Mouse (Mus musculus) left cerebral cortex, postnatal 10 days (tissue): ENCODE data around the gene Rps6kb2. TPM values are rescaled to one million over a fixed set of nuclear protein-coding genes. Genes with fewer than 3 reads are reported as not detected.

Source experiments
- DNase-seq, 2 experiments: peaks; one replicate each; pipeline ENCODE4 v3.0.0; 2021 to 2022; ENCODE audit warnings: low spot score in 2 of 2, mixed read lengths in 1 of 2; ENCODE audit errors: extremely low spot score in 1 of 2
- intact Hi-C: fragments of 180-260 bp; cut with DNase I; formaldehyde crosslinking; loops from one replicate; pipeline ENCODE4 v1.15.1; 2025
- total RNA-seq, 2 experiments: library from RNA; stranded (reverse); gene quantifications; 2 replicates each; pipeline ENCODE4 v1.2.3; 2021

Rps6kb2 gene
- total RNA-seq, 2 experiments from 2014 or later, result 34.1 to 35.0 TPM

DNA sequence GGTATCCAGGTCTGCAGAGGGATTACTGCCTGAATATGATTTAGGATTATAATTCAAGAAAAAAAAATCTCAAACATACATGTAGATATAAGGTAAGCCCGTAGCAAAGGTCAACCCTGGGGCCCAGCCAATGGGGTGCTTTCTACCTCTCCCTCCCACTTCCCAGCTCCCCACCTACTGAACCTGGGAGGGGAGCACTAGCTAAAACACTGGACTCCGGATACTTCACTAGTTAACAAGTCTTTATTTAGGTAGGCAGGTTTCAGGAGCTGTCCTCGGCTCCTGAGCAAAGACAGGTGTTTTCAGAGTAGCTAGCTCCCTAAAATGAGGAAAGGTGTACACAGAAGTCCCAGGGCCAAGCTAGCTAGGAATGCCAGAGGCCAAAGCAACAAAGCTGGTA lies 946 bp upstream of the Rps6kb2 start:
- intact Hi-C loops, result no loop called here
- DNase-seq, result no peak

DNA sequence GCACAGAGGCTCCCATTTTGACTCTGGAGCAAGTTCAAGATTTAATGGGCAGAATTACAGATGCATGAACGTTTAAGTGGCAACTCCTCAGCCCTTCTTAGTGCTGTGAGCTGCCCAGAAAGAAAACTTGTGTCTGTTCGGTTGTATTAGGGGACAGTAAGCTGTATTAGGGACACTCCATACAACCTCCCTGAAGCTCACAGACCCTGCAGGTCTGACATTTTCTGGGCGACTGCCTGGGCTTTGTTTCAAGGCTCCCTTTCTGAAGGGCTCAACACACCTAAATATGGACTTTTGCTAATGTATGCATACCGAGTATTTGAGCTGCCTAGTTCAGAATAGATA lies 361 bp upstream of the Rps6kb2 start:
- no peak for DNase-seq
- intact Hi-C loops, result no loop called here

GRCm38 (mm10) chr19:4159049-4159448 lies 4.1 kb downstream of the Rps6kb2 start:
- DNase-seq, result no peak
- intact Hi-C loops, result no loop called here

DNA sequence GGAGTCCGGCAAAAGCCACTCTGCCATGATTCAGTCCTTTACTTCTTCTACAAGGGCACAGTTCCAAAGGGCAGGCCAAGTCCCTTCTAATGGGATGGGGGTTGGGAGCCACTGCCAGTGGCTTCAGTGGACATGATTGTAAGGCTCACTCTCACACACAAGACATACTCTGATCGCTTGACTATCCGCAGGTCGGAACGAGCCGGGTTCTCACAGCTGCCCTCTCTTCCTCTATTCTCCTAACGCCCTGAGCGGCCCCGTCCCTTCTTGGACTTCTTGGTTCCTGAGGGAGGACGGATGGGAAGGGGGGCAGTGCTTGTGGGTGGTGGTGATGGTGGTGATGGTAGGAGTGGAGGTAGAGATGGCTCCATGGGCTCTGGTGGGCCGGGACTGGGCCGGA lies 6.4 kb downstream of the Rps6kb2 start:
- intact Hi-C loops, result no loop called here
- no peak for DNase-seq

DNA sequence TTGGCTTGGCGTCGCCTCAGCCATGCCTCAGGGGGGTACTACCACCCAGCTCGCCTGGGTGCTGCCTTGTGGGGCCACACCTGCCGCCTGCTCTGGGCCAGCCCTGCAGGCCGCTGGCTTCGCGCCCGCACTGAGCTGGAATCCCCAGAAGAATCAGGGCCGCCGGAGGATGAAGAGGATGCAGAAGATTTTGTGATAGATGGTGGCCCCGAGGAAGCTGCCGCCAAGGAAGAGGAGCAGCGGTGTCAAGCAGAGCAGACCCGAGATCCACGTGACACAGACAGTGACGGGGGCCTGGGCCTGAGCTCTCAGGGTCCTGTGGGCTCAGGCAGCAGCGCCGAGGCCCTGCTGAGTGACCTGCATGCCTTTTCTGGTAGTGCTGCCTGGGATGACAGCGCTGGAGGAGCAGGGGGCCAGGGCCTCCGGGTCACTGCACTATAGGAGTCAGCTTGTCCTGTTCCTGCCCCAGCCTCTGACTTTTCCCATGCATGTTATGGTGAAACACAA lies 7.0 kb downstream of the Rps6kb2 start:
- DNase-seq, result peak in 1 of 2 experiments; percentile 44
- intact Hi-C loops, result no loop called here

DNA sequence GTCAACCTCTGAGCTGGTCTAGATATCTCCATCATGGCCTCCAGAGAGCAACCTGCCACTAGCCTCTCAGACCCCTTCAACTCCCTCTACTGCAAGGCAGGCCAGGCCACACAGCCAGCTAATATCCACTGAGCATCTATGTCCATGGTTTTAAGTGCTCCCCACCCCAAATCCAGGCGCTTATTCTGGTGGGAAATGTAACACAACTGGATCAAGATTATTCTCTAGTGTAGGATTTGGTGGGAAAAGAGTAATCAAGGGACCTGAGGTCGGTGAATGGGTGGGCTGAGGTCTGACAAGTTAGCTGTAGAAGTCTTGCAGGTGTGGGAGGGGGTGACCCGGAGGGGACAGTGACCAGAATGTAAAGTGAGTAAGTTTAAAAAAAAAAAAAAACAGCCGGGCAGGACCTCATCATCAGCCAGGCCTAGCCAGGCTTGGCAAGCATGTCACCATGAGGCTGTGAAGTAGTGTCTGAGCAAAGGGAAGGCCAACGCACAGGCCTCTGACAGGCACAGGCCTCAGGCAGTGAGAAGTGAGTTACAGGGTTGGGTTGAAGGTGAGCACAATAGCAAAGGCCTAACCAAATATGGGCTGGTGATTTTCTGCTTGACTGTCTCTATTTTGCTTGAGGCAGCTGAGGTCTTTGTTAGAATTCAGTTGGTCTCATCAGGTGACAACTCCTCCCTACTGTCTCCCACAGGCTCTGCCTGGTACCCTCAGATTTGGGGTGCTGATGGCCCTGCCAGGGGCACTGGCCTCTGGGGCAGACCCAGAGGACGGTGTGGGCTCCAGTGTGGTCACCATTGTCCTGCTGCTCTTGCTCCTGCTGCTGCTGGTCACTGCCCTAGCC lies 7.7 kb downstream of the Rps6kb2 start:
- intact Hi-C loops, result no loop called here
- DNase-seq, result no peak

DNA sequence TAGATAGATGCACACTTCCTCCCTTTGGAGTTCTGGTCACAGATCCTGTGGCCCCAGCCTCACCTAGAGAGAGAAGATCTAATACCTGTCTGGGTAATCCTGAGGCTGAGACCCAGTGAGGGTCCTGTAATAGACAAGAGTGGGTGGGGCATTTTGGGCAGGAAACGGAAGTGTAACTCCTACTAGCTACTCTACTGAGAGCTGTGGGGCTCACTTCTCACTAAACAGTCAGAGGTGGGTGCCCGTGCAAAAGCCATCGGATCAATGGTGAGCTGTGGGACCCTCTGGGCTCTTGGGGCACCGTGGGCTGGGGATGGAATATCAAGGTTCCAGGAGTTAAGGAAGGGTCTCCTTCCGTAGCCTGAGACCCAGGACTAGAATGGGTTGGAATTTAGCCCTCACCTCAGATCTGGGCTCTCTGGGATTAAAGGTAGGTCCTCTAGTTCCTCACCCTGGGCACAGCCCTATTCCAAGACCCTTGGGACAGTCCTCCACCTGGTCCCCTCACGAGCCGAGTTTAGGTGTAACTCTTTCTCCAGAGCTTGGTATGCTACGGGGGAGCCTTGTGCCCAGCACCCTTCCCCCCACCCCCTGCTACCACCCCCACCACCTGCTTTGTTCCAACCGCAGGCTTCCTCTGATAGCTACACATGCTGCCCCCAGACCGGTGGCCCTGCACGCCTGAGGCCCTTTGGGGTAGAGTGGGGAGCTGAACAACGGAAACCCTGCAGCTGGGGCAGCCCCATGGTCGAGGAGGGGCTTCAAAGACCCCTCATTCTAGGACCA lies 8.5 kb downstream of the Rps6kb2 start:
- DNase-seq, result no peak
- intact Hi-C loops, result no loop called here

DNA sequence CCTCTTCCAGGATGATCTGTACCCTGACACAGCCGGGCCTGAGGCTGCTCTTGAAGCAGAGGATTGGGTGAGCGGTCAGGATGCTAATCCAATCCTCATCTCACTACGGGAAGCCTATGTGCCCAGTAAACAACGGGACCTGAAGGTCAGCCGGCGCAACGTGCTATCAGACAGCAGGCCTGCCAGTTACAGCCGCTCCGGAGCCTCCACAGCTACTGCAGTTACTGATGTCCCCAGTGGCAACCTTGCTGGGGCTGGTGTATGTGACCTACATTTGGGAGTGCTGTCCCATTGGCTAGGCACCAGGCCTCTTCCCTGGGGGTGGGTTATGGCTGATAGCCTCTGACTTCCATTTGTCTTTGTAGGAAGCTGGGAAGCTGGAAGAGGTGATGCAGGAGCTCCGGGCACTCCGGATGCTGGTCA lies 9.9 kb downstream of the Rps6kb2 start, which contains the start of gene Ptprcap:
TSS of gene Ptprcap (plus strand) at position 373 of the 423 bp plus-strand sequence.
- DNase-seq, result peak in 1 of 2 experiments; percentile 31
- intact Hi-C loops, result no loop called here

DNA sequence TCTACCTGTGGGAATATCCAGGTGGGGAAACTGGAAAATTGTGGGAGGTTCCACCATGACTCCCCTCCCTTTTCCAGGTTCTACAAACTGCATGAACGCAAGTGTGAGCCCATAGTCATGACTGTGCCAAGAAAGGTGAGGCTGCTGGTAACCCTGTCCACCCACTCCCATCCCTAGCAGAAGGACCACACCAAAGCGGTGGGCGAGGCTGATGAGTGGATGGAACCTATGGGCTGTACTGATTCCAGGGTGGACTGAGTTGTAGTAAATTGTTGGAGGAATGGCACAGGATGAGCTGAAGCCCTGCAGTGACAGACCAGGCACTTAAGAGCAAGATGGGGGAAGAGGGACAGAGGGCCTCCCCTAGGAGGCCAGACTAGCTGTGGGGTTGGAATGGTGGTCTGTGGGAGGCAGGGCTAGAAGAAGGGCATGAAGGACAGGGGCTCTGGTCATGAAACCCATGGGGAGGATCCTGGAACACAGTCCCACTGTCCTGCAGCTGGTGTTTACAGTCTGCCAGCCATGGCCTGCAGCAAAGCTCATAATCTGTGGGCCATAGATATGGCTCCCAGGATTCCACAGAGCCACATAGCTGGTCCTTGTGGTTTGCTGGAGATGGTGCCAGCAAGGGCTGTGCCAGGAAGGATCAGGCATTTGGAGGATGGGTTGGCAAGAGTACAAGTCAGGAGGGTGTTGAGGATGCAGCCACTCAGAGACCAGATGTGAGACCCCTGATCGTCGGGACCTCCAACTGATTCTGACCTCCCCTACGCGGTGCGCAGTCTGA lies 10.5 kb downstream of the Rps6kb2 start:
- intact Hi-C loops, result no loop called here
- peak in 1 of 2 experiments; percentile 13 for DNase-seq

DNA sequence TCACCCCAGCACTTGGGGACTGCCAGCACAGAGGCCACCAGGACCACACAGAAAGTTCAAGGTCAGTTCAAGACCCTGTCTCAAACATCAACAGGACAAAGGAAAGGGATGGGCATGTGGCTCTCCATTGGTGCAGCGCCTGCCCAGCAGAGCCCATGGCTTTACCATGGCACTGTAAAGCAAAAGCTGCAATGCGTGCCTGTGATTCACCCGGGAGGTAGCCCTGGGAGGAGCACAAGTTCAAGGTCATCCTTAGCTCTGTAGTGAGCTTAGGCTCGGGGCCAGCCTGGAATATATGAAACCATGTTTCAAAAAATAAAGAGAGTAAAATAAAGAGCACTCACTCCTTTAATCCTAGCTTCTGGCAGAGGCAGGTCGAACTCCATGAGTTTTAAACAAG lies 11.3 kb downstream of the Rps6kb2 start:
- DNase-seq, result no peak
- intact Hi-C loops, result no loop called here

DNA sequence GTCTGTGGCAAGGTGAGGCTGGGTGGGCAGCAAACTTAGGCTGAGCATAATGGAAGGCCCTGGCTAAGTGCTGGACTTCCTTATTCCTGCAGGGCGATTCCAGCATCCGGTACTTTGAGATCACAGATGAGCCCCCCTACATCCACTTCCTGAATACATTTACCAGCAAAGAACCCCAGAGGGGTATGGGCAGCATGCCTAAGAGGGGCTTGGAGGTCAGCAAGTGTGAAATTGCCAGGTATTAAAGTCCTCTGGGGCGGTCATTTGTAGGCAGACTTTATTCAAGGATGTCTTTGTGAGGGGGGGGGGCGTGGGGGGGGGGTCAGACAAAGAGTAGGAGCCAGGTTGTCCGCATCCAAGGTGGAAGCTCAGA lies 11.7 kb downstream of the Rps6kb2 start:
- intact Hi-C loops, result no loop called here

GRCm38 (mm10) chr19:4150567-4151487 lies 12.3 kb downstream of the Rps6kb2 start:
- intact Hi-C loops, result no loop called here
- DNase-seq, result peak in 1 of 2 experiments; percentile 30

More for the DNA sequence above, 11.7 kb downstream of the Rps6kb2 start:
- no peak for DNase-seq

GRCm38 (mm10) chr19:4149764-4150461 lies 13.2 kb downstream of the Rps6kb2 start:
- intact Hi-C loops, result no loop called here
- DNase-seq, result peak in 1 of 2 experiments; percentile 24

DNA sequence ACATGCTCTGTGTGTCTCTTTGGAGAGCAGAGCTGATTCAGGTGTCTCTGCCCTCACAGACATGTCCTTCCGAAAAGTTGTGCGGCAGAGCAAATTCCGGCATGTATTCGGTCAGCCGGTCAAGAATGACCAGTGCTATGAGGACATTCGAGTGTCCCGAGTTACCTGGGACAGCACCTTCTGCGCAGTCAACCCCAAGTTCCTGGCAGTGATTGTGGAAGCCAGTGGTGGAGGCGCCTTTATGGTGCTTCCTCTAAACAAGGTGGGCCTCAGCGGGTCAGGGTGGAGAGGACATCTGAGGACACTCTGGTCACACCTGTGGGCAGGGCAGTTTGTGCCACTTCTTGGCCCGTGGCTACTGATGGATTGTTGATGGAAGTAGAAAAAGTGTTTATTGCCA lies 13.9 kb downstream of the Rps6kb2 start:
- intact Hi-C loops, result no loop called here
- DNase-seq, result no peak

DNA sequence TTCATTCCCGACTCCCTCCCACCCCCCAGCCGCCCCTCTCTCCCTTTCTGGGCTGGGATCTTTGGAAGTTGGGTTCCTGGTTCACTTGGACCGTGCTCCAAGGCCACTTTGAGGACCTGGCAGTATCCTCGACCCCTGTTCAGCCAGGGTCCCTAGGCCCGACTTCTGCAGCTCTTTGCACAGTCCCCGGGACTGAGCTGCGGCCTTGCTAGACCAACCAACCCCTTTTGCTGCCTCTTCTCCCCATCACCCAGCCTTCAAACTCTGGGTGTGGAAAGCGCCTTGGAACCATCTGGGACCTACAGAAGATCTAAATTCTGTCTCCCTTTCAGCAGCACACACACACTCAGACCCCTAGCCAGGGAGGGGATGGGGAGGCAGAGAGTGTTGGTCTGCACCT lies 14.3 kb downstream of the Rps6kb2 start:
- DNase-seq, result no peak
- intact Hi-C loops, result no loop called here

DNA sequence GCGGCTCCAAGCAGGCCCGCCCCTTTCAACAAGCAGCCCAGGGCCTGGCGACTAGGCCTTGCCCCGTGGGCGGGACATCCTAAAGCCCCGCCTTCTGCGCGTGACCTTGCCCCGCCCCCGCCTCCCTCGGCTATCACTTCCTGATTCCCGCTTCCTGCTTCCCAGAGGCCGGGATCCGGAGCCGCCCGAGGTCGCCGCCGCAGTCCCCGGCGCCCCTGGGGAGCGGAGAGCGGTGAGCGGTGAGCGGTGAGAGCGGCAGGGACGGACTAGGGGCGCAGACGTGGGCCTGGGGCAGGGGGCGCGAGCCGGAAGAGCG lies 14.7 kb downstream of the Rps6kb2 start, which contains the start of gene Coro1b:
TSS of gene Coro1b (plus strand) at position 129 of the 316 bp plus-strand sequence.
- intact Hi-C loops, result no loop called here
- peak; percentile 90 to 97 for DNase-seq

- intact Hi-C loops, result no loop called here
- no peak for DNase-seq
Observed at GRCm38 (mm10) chr19:4147782-4148490, 15.2 kb downstream of the Rps6kb2 start.
